Mouse (Mus musculus): Measurements from ENCODE around the gene Tgm2.

The Tgm2 gene

DNA sequence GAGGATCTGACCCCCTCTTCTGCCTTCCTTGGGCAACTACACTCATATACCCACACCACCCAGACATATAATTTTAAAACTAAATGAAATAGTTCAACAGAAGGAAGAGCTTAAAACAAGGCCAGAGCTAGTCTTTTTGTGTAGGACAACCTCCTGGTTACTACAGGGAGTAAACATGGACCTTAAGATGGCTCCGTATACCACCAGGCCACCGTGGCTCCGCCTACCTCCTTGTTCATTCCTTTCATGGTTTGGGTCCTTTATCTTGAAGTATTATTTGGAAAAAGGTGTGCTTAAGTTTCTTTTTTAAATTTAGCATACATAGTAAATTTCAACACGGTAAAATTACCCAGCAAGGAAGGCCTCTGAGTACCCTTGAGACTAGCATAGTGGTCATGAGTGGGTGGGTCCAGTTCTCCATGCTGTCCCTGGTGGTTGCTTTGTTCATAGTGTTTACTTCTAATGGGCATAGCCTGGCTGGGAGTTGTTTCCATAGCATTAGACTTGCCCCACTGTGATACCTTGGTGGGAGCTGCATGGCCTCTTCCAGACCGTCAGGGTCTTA lies 78.9 kb downstream of the Tgm2 start:
- DNase-seq (ENCODE audit: low read depth) = no peak

DNA sequence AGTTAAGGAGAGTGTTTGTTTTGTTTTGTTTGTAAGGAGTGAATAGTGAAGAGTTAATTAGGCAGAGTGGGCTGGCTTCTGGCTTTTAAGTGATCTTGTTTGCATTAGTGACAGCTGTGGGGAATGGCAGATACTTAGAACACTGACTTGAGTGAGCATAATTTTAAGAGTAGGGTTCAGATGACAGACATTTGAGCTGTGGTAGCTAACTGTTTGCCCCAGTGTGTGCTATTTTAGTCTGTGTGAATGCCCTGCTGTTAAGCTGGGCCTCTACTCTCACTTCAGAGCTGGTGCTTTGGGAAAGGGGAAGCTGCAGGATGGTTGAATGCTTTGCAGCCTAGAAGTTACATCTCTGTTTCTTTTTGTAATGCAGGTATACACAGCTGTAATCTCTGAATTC lies 79.8 kb downstream of the Tgm2 start:
- DNase-seq (ENCODE audit: low read depth) = no peak
